Comparison of ENCODE assay signal across 8 mouse cellular contexts in genomic region chr11:77785396-77785767, GRCm38 (mm10). TPM values are rescaled to one million over a fixed set of nuclear protein-coding genes. Genes with fewer than 3 reads are reported as not detected.
DNase-seq lines count a peak whose midpoint lies in the region; ATAC-seq and TF ChIP-seq lines count a peak whose summit lies in the region.

No protein-coding gene starts in this region.

- H3K36me3 ChIP-seq in heart, embryonic 10.5 days = peaks cover 6% of the 10 kb centered on the region; the same call in 1 of the 2 replicates
- peaks cover 0 to 33% of the 10 kb centered on the region in 2 experiments; a peak in 2 of 4 replicates for H3K36me3 ChIP-seq in MEL (ENCODE audit: control insufficient read depth in 1 of 2, insufficient read depth in 2 of 2, low read length in 2 of 2)
- 0 out of 2 replicates have a peak, but pooled peaks cover 5% of the 10 kb centered on the region for H3K36me3 ChIP-seq in heart, postnatal 0 days (replicated peaks; ENCODE audit: control insufficient read depth, insufficient read depth, low read length)
- H3K36me3 ChIP-seq in liver, embryonic 11.5 days (ENCODE audit: control insufficient read depth, insufficient read depth, low read length) = peaks cover 5% of the 10 kb centered on the region; the same call in 1 of the 2 replicates

- H3K4me2 ChIP-seq in heart, postnatal 0 days (ENCODE audit: low read depth, low read length) = peak overlapping the region; percentile 28
- H3K4me2 ChIP-seq in liver, embryonic 11.5 days = peak overlapping the region; percentile 70

- TF ChIP-seq EP300 in MEL (IDR thresholded peaks at IDR 0.05; ENCODE audit: low read depth in 1 of 2, low read length in 2 of 2) = no peak
- no peak for TF ChIP-seq EP300 in heart, postnatal 0 days (IDR thresholded peaks at IDR 0.05; ENCODE audit: low read depth)

- peak overlapping the region; percentile 91 for H3K27ac ChIP-seq in heart, embryonic 10.5 days
- H3K27ac ChIP-seq in MEL (ENCODE audit: control insufficient read depth, low read depth, low read length) = peak overlapping the region; percentile 95
- peak overlapping the region; percentile 90 for H3K27ac ChIP-seq in heart, postnatal 0 days (ENCODE audit: low read depth)
- peak overlapping the region; percentile 98 for H3K27ac ChIP-seq in liver, embryonic 11.5 days (ENCODE audit: low read depth, low read length)

- DNase-seq in heart, embryonic 10.5 days (ENCODE audit: low spot score) = peak; percentile 92
- no peak for DNase-seq in heart, adult 8-10 months (ENCODE audit: low spot score)
- no peak for DNase-seq in MEL (ENCODE audit: low read depth, low spot score)
- peak; percentile 54 for DNase-seq in heart, postnatal 0 days (ENCODE audit: low spot score)
- no peak for DNase-seq in liver, embryonic 11.5 days (ENCODE audit: low spot score)
- no peak for DNase-seq in frontal cortex, postnatal 36 days (ENCODE audit: low spot score in 2 of 2)
- no peak for DNase-seq in left cerebral cortex, postnatal 36 days (ENCODE audit: low spot score in 2 of 2)
- DNase-seq in urinary bladder, postnatal 4 days (ENCODE audit: low spot score in 2 of 2) = no peak

- no peaks in the 10 kb centered on the region for H3K27me3 ChIP-seq in heart, embryonic 10.5 days (ENCODE audit: insufficient read depth, poor library complexity, severe bottlenecking)
- H3K27me3 ChIP-seq in MEL (ENCODE audit: control insufficient read depth in 1 of 2, insufficient read depth in 2 of 2, low read length in 2 of 2) = no peaks in the 10 kb centered on the region
- no peaks in the 10 kb centered on the region for H3K27me3 ChIP-seq in heart, postnatal 0 days (ENCODE audit: control insufficient read depth, insufficient read depth, low read length)
- H3K27me3 ChIP-seq in liver, embryonic 11.5 days (replicated peaks; ENCODE audit: control insufficient read depth, insufficient read depth, low read length) = no peaks in the 10 kb centered on the region

- H3K4me1 ChIP-seq in heart, embryonic 10.5 days = peaks cover 74% of the 10 kb centered on the region
- H3K4me1 ChIP-seq in MEL (ENCODE audit: control insufficient read depth in 1 of 2, insufficient read depth in 2 of 2, low read length in 2 of 2) = peaks cover 24 to 39% of the 10 kb centered on the region in 2 experiments
- H3K4me1 ChIP-seq in heart, postnatal 0 days (ENCODE audit: control insufficient read depth, insufficient read depth) = peaks cover 56% of the 10 kb centered on the region
- H3K4me1 ChIP-seq in liver, embryonic 11.5 days (replicated peaks; ENCODE audit: control insufficient read depth, insufficient read depth, low read length) = peaks cover 85% of the 10 kb centered on the region

- H3K9ac ChIP-seq in MEL (ENCODE audit: control insufficient read depth, low read depth, low read length, poor library complexity, severe bottlenecking) = peak overlapping the region; percentile 75
- H3K9ac ChIP-seq in heart, postnatal 0 days (replicated peaks; ENCODE audit: low read depth, low read length) = peak overlapping the region; percentile 34; the same call in 1 of the 2 replicates
- peak overlapping the region; percentile 58 for H3K9ac ChIP-seq in liver, embryonic 11.5 days (ENCODE audit: low read depth, low read length)

- peak; percentile 34; the same call in 1 of the 2 replicates for ATAC-seq in heart, postnatal 0 days (ENCODE audit: insufficient read depth, low read depth)
- no peak for ATAC-seq in liver, embryonic 11.5 days (replicated peaks; ENCODE audit: low FRiP score)

- TF ChIP-seq RAD21 in MEL (IDR thresholded peaks at IDR 0.05; ENCODE audit: low read depth, low read length) = no peak

- H3K9me3 ChIP-seq in heart, embryonic 10.5 days = no peaks in the 10 kb centered on the region
- no peaks in the 10 kb centered on the region for H3K9me3 ChIP-seq in MEL (replicated peaks; ENCODE audit: insufficient read depth, low read length)
- H3K9me3 ChIP-seq in heart, postnatal 0 days (replicated peaks; ENCODE audit: control insufficient read depth, low read length) = no peaks in the 10 kb centered on the region
- no peaks in the 10 kb centered on the region for H3K9me3 ChIP-seq in liver, embryonic 11.5 days (ENCODE audit: control insufficient read depth, low read length)

- 3% methylated on average over 5 of the region's 5 CpGs for WGBS in heart, embryonic 10.5 days
- 9% methylated on average over 5 of the region's 5 CpGs for WGBS in heart, postnatal 0 days
- WGBS in liver, embryonic 11.5 days = 19% methylated on average over 5 of the region's 5 CpGs

- no peaks in the 10 kb centered on the region; the same call in 1 of the 2 replicates for H3K79me2 ChIP-seq in MEL (ENCODE audit: control insufficient read depth, insufficient read depth, low read length, poor library complexity)

- no peak for TF ChIP-seq POLR2A in MEL (IDR thresholded peaks at IDR 0.05; ENCODE audit: control insufficient read depth in 1 of 2, insufficient read depth in 1 of 2, low read depth in 1 of 2, low read length in 2 of 2, poor library complexity in 1 of 2)

- intact Hi-C loops in left cerebral cortex, postnatal 36 days (cut with DNase I) = no loop called here

- peak overlapping the region; percentile 34; the same call in 1 of the 2 replicates for H3K4me3 ChIP-seq in heart, embryonic 10.5 days
- peak overlapping the region; percentile 29 to 54 for H3K4me3 ChIP-seq in MEL (ENCODE audit: control insufficient read depth in 1 of 2, insufficient read depth in 1 of 2, low read depth in 2 of 2, low read length in 2 of 2)
- H3K4me3 ChIP-seq in heart, postnatal 0 days (ENCODE audit: low read depth, low read length) = no peak overlapping the region
- H3K4me3 ChIP-seq in liver, embryonic 11.5 days (ENCODE audit: low read depth, low read length) = peak overlapping the region; percentile 31

- no peak for TF ChIP-seq CTCF in MEL (IDR thresholded peaks at IDR 0.05 in 2 of 3, conservative IDR thresholded peaks at IDR 0.05 in 1 of 3; ENCODE audit: control insufficient read depth in 1 of 3, insufficient read depth in 1 of 3, low read depth in 2 of 3, low read length in 3 of 3, poor library complexity in 1 of 3, severe bottlenecking in 1 of 3)
- no peak for TF ChIP-seq CTCF in heart, postnatal 0 days (IDR thresholded peaks at IDR 0.05; ENCODE audit: low read depth)

TF ChIP-seq in MEL, 35 proteins besides CTCF, POLR2A, EP300 and RAD21:
- TF ChIP-seq TCF12 (IDR thresholded peaks at IDR 0.05; ENCODE audit: low read depth, low read length) (no peak), MAX (IDR thresholded peaks at IDR 0.05; ENCODE audit: low read length) (no peak), SMC3 (IDR thresholded peaks at IDR 0.05; ENCODE audit: low read depth, low read length) (no peak), KAT2A (conservative IDR thresholded peaks at IDR 0.05; ENCODE audit: low read depth, low read length) (no peak), CHD1 (IDR thresholded peaks at IDR 0.05; ENCODE audit: low read depth, low read length) (no peak), ETS1 (IDR thresholded peaks at IDR 0.05; ENCODE audit: low read depth, low read length) (no peak)

RNA-seq across cellular contexts. Expression of gene Gm10277, which starts 2.2 kb away (rescaled TPM):
- 1.1 and 1.6 TPM in 2 replicates for polyA plus RNA-seq in heart, embryonic 10.5 days (2016; fragmentation: Nextera tagmentation; extraction: Ambion mirVana)
- not detected for total RNA-seq in heart, adult 8-10 months (2022)
- 0.16 and 0.35 TPM in 2 replicates for total RNA-seq in MEL (2012; rRNA removed)
- under 1 TPM in 1 of 2 experiments, not detected in 1; 0.19 TPM for polyA plus RNA-seq in MEL (2012; ENCODE audit: insufficient read depth in 1 of 2, insufficient read length in 2 of 2, low read depth in 1 of 2, low replicate concordance in 2 of 2, missing spikeins in 1 of 2)
- not detected in 2 replicates for total RNA-seq in heart, postnatal 0 days (2014; rRNA removed; ENCODE audit: low replicate concordance)
- 0.41 and 0.52 TPM in 2 replicates for polyA plus RNA-seq in heart, postnatal 0 days (2015; fragmentation: Nextera tagmentation; extraction: Ambion mirVana)
- 1.5 and 2.0 TPM in 2 replicates for polyA plus RNA-seq in liver, embryonic 11.5 days (2014; fragmentation: Nextera tagmentation; extraction: Ambion mirVana)
- not detected for total RNA-seq in left cerebral cortex, postnatal 36 days (2021)

RNA-seq across cellular contexts. Expression of gene Myo18a, which starts 22.3 kb away (rescaled TPM):
- polyA plus RNA-seq in heart, embryonic 10.5 days (2016; fragmentation: Nextera tagmentation; extraction: Ambion mirVana) = 95.5 and 153 TPM in 2 replicates
- total RNA-seq in heart, adult 8-10 months (2022) = 100 to 1,000 TPM; 256 to 285 (median 277) TPM
- 10.8 and 13.1 TPM in 2 replicates for total RNA-seq in MEL (2012; rRNA removed)
- polyA plus RNA-seq in MEL (2012; ENCODE audit: insufficient read depth in 1 of 2, insufficient read length in 2 of 2, low read depth in 1 of 2, low replicate concordance in 2 of 2, missing spikeins in 1 of 2) = 10 to 100 TPM in 1 of 2 experiments, not detected in 1; 18.0 TPM
- total RNA-seq in heart, postnatal 0 days (2014; rRNA removed; ENCODE audit: low replicate concordance) = 181 and 218 TPM in 2 replicates
- polyA plus RNA-seq in heart, postnatal 0 days (2015; fragmentation: Nextera tagmentation; extraction: Ambion mirVana) = 80.0 and 82.5 TPM in 2 replicates
- 37.1 and 38.3 TPM in 2 replicates for polyA plus RNA-seq in liver, embryonic 11.5 days (2014; fragmentation: Nextera tagmentation; extraction: Ambion mirVana)
- total RNA-seq in left cerebral cortex, postnatal 36 days (2021) = 100 to 1,000 TPM; 141 to 180 TPM

Comparison
In these comparisons a context has a peak if more than half of its experiments do, and no peak if none do; other contexts are left out.
1. DNase-seq: peak in heart, embryonic 10.5 days (single experiment) and heart, postnatal 0 days (single experiment); none in heart, adult 8-10 months (single experiment), MEL (single experiment), liver, embryonic 11.5 days (single experiment), frontal cortex, postnatal 36 days (0 of 2), left cerebral cortex, postnatal 36 days (0 of 2) and urinary bladder, postnatal 4 days (0 of 2).
2. RNA of gene Myo18a, which starts 22.3 kb away (total RNA-seq): 256 to 285 TPM in heart, adult 8-10 months, 181 to 218 TPM in heart, postnatal 0 days and 141 to 180 TPM in left cerebral cortex, postnatal 36 days; 10.8 to 13.1 TPM in MEL; every median in the first group is over 10 times any median in the second.
3. Peak in every context shown above with its lines, with median percentiles within 50 percentile points of each other: H3K27ac ChIP-seq and H3K9ac ChIP-seq.